Mouse (Mus musculus) spleen, adult 2 months (tissue): ENCODE measurements at regions not wholly inside any gene's neighbourhood (a gene's known extent, or its start where the extent isn't known, plus 50 kb on each side); places are given as distances from the start of the nearest gene placed in this dataset.

Source experiments
- CTCF ChIP-seq: fragments of 200-500 bp; IDR thresholded peaks from 2 replicates; pipeline ENCODE4 v1.5.1; 2011; ENCODE audit warnings: mild to moderate bottlenecking, inconsistent platforms; ENCODE audit not compliant: insufficient read depth, insufficient read length, insufficient replicate concordance; ENCODE audit errors: extremely low read depth
- POLR2A ChIP-seq: fragments of 200-500 bp; IDR thresholded peaks from 2 replicates; pipeline ENCODE4 v1.6.1; 2011; ENCODE audit warnings: low read depth, low read length, inconsistent platforms

- no peak for TF ChIP-seq POLR2A
- no peak for TF ChIP-seq CTCF
These were observed 79.4 kb upstream of the Acvr2a start for GRCm38 (mm10) chr2:48734521-48734920.
